Mouse (Mus musculus): Measurements from ENCODE around the gene 1810013L24Rik.

The 1810013L24Rik gene

DNA sequence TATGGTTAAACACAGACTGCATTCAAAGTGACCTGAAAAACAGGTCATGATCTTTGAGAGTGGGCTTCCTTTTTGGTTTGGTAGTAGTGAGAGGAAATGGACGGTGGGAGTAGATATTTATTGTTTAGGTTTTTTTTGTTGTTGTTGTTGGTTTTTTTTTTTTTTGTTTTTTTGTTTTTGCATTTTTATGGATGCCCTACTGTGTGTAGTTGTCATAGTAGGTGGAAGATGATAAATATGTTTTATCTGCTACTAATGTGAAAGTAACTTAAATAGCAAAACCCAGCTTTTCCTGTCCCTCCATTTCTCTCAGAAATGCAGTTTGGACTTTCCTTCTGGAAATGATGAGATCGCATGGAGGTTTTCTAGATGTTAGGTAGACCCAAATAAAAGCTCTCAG, 26.9 kb downstream of the 1810013L24Rik start:
- TF ChIP-seq GATA4 (IDR thresholded peaks at IDR 0.05; ENCODE audit: insufficient replicate concordance, low read length) = no peak

- no peak for TF ChIP-seq GATA4 (IDR thresholded peaks at IDR 0.05; ENCODE audit: insufficient replicate concordance, low read length)
Observed at GRCm38 (mm10) chr16:8862336-8862987, 32.6 kb downstream of the 1810013L24Rik start.

GRCm38 (mm10) chr16:8864223-8864631, 34.3 kb downstream of the 1810013L24Rik start:
- TF ChIP-seq GATA4 (IDR thresholded peaks at IDR 0.05; ENCODE audit: insufficient replicate concordance, low read length) = no peak

DNA sequence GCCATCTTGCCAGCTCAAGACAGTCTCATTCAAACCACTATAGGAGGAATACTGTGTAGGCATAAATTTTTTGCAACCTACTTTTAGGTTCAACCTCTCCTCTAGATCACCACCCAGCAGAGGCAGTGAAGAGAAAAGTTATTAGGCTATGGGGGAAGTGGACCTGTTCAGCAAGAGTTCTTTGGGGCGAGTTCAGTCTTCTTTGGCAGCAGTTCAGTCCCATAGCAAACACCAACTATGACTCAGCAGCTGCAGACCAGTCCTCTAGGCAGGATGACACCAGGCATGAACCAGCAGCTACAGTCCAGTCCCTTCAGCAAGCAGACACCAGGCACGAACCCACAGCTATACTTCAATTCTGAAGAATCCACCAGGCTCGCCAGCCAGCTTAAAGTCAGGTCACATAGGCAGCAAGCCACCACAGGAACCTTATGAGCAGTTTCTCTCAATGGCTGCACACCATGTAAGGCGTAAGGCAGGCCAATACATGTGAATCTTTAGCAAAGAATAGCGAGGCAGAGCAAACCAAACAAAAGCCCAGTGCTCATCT, 37.6 kb downstream of the 1810013L24Rik start:
- TF ChIP-seq GATA4 (IDR thresholded peaks at IDR 0.05; ENCODE audit: insufficient replicate concordance, low read length) = no peak

- TF ChIP-seq GATA4 (IDR thresholded peaks at IDR 0.05; ENCODE audit: insufficient replicate concordance, low read length) = no peak
Observed at GRCm38 (mm10) chr16:8868506-8868905, 38.6 kb downstream of the 1810013L24Rik start.

DNA sequence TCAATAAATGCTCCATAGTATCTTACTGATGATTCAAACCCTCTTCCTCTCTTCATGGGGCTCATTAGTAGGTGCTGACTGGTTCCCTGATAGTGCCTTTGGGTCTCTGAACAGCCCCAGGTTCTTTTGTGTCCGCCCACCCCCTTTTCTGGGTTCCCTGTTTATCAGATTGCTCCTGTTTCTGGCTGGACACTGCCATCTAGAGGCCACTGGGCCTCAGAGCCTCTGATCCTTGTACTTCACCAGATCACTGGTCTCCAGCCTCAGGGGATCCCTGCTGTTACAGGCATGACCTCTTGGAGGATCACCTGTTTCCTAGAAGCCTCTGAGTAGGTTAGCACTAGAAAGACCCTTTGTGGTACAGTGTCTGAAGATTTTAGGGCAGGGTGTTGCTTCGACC, 39.8 kb downstream of the 1810013L24Rik start:
- peak; percentile 16; the same call in 1 of the 2 replicates for TF ChIP-seq GATA4 (IDR thresholded peaks at IDR 0.05; ENCODE audit: insufficient replicate concordance, low read length)

DNA sequence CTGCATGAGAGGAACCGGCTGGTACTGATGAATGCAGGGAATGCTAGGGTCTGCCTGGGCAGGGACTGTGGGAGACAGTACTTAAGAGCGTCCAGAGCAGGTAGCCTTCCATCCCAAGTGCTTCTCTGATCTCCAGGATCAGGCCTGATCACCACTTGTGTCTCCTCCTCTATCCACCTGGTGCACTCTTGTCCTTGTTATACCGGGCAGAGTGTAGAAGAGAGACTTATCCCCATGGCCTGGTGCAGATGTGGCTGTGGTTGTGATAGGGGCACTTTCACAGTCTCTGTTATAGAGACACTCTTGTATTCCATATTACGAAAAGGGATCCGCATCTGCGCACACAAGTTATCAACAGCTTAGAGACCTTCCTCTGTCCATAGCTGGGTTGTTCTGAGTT, 41.5 kb downstream of the 1810013L24Rik start:
- TF ChIP-seq GATA4 (IDR thresholded peaks at IDR 0.05; ENCODE audit: insufficient replicate concordance, low read length) = no peak

GRCm38 (mm10) chr16:8872019-8872418, 42.1 kb downstream of the 1810013L24Rik start:
- no peak for TF ChIP-seq GATA4 (IDR thresholded peaks at IDR 0.05; ENCODE audit: insufficient replicate concordance, low read length)

GRCm38 (mm10) chr16:8872486-8872885, 42.6 kb downstream of the 1810013L24Rik start:
- no peak for TF ChIP-seq GATA4 (IDR thresholded peaks at IDR 0.05; ENCODE audit: insufficient replicate concordance, low read length)

DNA sequence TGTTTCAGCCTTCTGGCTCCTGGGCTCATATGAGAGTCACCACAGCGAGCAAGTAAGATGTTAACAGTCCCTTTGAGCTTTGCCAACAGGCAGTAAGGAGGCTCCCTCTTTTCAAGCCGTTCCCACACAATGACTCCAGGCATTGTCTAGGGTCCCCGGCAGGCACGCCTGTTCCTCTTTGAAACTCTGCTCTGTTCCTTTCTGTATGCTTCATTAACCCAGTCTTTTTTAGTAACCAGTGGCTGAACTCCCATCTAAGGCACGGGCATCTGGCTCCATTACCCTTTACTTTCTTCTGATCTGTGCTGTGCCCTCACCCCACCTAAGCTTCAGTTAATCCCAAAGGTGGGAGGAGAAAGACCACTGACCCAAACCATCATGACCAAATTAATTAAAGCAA, 50.2 kb downstream of the 1810013L24Rik start:
- no peak for TF ChIP-seq GATA4 (IDR thresholded peaks at IDR 0.05; ENCODE audit: insufficient replicate concordance, low read length)

GRCm38 (mm10) chr16:8883674-8884241, 53.9 kb downstream of the 1810013L24Rik start:
- no peak for TF ChIP-seq GATA4 (IDR thresholded peaks at IDR 0.05; ENCODE audit: insufficient replicate concordance, low read length)

GRCm38 (mm10) chr16:8895301-8895700, 65.4 kb downstream of the 1810013L24Rik start:
- TF ChIP-seq GATA4 (IDR thresholded peaks at IDR 0.05; ENCODE audit: insufficient replicate concordance, low read length) = no peak

Data from liver, adult (tissue).